Mouse (Mus musculus) embryonic stem cell, embryonic (primary cell): ENCODE measurements around the gene Cpsf4.

ENCODE experiments used
- CTCF ChIA-PET, 4 experiments: fragments of 300-600 bp in 2 of 4; fragments of 350-600 bp in 2 of 4; sonication (Branson Sonifier 250); formaldehyde crosslinking; loops; one replicate each; lab custom pipeline; 2022; ENCODE audit warnings: inconsistent platforms in 2 of 4; lab: Charles Lee
- POLR2A ChIA-PET, 4 experiments: fragments of 300-600 bp in 2 of 4; fragments of 350-600 bp in 2 of 4; sonication (Branson Sonifier 250); formaldehyde crosslinking; loops; one replicate each; lab custom pipeline; 2022; ENCODE audit warnings: antibody characterized with exemption in 4 of 4, inconsistent platforms in 1 of 4; lab: Charles Lee

Cpsf4 gene

DNA sequence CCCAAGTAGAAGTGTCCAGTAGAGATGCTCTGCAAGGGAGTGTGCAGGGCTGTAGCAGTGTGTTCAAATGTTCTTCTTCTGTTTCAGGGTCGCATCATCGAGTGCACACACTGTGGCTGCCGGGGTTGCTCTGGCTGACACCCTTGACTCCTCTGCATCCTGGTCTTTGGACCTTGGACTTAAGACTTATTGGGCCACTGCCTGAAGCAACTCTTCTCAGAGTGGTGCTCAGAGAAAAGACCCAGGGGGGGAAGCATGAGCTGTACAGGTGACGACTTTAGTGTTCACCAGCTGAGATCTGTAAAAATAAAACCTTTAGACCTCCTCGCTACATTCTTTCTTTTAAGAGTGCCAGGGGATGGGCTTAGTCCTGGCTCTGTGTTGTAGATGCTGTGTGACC is 19.3 kb upstream of the Cpsf4 start:
- CTCF ChIA-PET: no interaction called here
- POLR2A ChIA-PET: interaction anchor here in 3 of 4 experiments (0.7 to 14.4 kb wide), 15 partner anchors 10 to 65 kb away, joined by 3 to 244 read pairs (median 5); partner anchors contain the start of genes Cpsf4 (in 3 of the 3), Ptcd1 (in 3 of the 3) and Zkscan5 (in 2 of the 3)

DNA sequence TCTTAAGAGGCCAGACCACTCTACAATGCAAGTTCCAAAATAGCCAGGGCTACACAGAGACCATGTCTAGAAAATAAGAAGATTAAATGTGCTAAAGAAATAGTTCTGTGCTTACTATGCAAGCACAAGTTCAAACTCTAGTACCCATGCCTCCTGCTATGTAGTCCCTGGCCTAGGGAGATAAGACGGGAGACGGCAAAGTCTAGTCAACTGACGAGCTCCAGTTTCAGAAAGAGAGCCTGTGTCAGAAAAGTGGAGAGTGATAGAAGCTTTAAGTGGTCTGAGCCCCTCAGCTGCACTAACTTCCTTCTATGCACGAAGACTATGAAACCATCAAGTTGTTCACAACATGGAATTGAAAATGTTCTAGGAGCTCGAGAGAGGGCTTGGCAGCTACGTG is 17.7 kb upstream of the Cpsf4 start:
- POLR2A ChIA-PET: interaction anchor here (0.7 to 14.4 kb wide), 17 partner anchors 8 to 1071 kb away, joined by 3 to 244 read pairs (median 6); partner anchors contain the start of genes Cpsf4 (in 3 of the 4), Ptcd1 (in 3 of the 4), Bud31 (in 1 of the 4) and Pdap1 (in 1 of the 4)
- CTCF ChIA-PET: interaction anchor here in 1 of 4 experiments (0.6 kb wide), 1 partner anchor 53 kb away, joined by 4 read pairs; no protein-coding TSS in a partner anchor

DNA sequence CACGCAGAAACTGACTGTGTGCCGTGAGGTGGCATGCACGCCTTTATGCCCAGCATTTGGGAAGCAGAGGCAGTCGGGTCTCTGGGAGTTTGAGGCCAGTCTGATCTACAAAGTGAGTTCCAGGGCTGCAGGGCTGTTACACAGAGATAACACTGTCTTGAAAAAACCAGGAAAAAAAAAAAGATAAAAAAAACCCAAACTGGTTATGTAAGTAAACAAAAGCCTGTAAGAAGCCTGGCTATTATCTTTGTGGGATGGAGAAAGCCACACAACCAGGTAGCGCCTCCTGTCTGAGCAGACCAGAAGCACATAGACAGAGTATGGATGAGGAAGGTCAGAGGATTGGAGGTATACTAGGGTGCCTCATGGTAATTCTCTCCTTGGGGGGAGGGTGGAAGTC is 14.3 kb upstream of the Cpsf4 start:
- ChIA-PET CTCF (interaction anchor here in 1 of 4 experiments (0.6 kb wide), 1 partner anchor 277 kb away, joined by 5 read pairs; no protein-coding TSS in a partner anchor), POLR2A (interaction anchor here (0.9 to 6.5 kb wide), 19 partner anchors 9 to 80 kb away, joined by 3 to 67 read pairs (median 5); partner anchors contain the start of genes Cpsf4 (in 2 of the 4), Ptcd1 (in 2 of the 4), Arpc1b (in 1 of the 4) and Zkscan5 (in 1 of the 4))

DNA sequence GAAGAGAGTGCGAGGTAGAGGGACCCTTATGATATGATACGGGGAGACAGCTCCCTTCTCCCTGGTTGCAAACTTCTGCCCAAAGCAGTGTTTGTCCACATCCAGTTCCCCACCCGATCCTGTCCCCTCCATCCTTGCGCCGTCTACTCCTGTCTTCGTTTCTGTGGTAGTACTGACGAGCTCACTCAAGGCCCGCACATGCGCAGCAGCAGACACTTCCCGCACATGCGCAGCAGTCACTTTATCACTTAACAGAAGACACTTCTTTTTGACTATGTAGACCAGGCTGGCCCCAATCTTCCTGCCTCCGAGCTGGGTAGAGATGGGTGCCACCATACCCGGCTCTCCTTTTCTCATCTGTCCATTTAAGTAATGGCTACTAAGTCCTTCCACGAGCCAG is 5.7 kb upstream of the Cpsf4 start:
- POLR2A ChIA-PET: interaction anchor here in 3 of 4 experiments (0.6 to 8.4 kb wide), 17 partner anchors 11 to 128 kb away, joined by 3 to 81 read pairs (median 3); partner anchors contain the start of genes Bud31 (in 1 of the 3), Zfp655 (in 1 of the 3) and Zkscan5 (in 1 of the 3)

DNA sequence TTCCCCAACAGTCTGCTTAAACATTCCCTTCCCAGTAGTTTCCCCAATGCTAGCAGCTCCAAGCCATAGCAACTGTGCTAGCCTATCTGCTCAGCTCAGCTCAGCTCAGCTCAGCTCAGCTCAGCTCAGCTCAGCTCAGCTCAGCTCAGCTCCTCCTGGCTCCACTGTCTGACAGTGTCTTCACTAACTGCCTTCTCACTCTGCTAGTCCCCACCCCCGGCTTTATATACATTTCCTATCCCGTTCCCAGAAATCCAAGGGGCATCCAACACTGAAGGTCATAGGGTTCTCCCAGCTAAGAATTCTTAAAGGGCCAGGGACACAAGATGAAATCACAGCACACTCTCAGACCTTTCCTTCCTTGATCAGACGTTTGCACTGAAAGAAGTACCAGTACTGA is 2.3 kb upstream of the Cpsf4 start:
- CTCF ChIA-PET: interaction anchor here in 2 of 4 experiments (0.7 to 1.2 kb wide), 2 partner anchors 10 to 51 kb away, joined by 3 read pairs; no protein-coding TSS in a partner anchor
- POLR2A ChIA-PET: interaction anchor here (0.7 to 15.0 kb wide), 42 partner anchors 9 to 200 kb away, joined by 3 to 289 read pairs (median 4); partner anchors contain the start of genes Zkscan5 (in 3 of the 4), Arpc1b (in 2 of the 4), Atp5j2 (in 2 of the 4) and Zfp655 (in 2 of the 4)

More for the DNA sequence above, 5.7 kb upstream of the Cpsf4 start:
- CTCF ChIA-PET: interaction anchor here in 1 of 4 experiments (1.0 kb wide), 1 partner anchor 43 kb away, joined by 5 read pairs; the partner anchor contains the start of gene Zkscan5

DNA sequence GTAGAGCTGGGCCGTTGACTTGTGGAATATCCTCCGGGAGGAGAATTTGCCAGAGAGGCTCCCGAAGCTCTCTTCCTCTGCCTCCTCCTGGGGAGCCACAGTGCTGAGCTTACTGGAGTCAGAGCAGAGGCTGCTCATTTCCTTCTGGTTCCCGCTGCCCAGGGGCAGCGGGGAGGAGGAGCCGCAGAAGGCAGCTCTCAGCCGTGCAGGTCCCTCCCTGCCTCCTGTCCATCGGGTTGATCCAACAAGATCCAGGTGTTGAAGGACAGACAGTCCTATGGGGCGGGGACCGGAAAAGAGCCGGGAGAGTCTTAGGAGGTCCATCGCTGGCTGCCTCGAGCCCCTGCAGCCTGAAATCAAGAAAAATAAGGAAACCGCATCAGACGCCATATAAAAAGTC is 1.8 kb upstream of the Cpsf4 start:
- CTCF ChIA-PET: interaction anchor here in 1 of 4 experiments (1.0 kb wide), 1 partner anchor 39 kb away, joined by 6 read pairs; the partner anchor contains the start of gene Zkscan5
- POLR2A ChIA-PET: interaction anchor here (0.7 to 15.0 kb wide), 40 partner anchors 9 to 200 kb away, joined by 3 to 289 read pairs (median 6); partner anchors contain the start of genes Zkscan5 (in 3 of the 4), Arpc1b (in 2 of the 4), Atp5j2 (in 2 of the 4) and Zfp655 (in 2 of the 4)

DNA sequence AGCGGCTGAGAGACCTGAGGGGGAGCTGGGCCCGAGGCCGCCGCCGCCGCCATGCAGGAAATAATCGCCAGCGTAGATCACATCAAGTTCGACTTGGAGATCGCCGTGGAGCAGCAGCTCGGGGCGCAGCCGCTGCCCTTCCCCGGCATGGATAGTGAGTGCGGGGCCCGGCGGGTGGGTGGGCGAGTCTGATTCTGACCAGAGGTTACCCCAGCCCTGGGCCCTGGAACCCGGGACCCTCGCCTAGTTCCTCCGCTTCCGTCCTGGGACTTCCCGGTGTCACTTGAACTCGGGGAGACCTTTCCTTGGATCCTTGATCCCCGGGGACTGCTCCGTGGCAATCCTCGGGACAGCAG is 271 bp downstream of the Cpsf4 start:
- CTCF ChIA-PET: interaction anchor here in 1 of 4 experiments (0.7 to 1.5 kb wide), 5 partner anchors 12 to 54 kb away, joined by 3 to 6 read pairs (median 3); partner anchors contain the start of gene Zkscan5
- POLR2A ChIA-PET: interaction anchor here in 3 of 4 experiments (0.6 to 15.0 kb wide), 55 partner anchors 8 to 113 kb away, joined by 3 to 289 read pairs (median 6); partner anchors contain the start of genes Arpc1b (in 3 of the 3), Zfp655 (in 3 of the 3), Zkscan5 (in 3 of the 3) and Atp5j2 (in 2 of the 3)

DNA sequence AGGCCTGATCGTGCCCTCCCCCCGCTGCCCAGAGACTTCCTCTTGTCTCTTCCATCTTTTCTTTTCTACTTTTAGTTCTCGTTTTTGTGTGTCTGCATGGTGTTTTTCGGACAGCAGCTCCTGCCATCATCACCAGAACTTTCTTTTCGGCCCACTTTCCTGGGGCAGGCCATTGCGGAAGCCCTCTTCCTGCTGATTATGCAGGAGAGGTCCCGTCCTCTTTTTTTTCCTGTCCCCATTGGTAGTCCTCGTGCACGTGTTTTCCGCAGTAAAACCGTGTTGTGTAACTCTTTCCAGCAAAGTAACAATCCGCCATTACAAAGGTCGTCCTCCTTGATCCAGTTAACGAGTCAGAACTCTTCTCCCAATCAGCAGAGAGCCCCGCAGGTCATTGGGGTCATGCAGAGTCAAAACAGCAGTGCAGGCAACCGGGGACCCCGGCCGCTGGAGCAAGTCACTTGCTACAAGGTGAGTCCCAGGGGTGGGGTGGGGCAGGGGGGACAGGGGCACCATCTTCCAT is 11.5 kb downstream of the Cpsf4 start:
- ChIA-PET POLR2A (interaction anchor here in 3 of 4 experiments (0.9 to 15.8 kb wide), 10 partner anchors 8 to 54 kb away, joined by 3 to 289 read pairs (median 6); partner anchors contain the start of genes Cpsf4 (in 3 of the 3), Ptcd1 (in 3 of the 3), Zfp655 (in 1 of the 3) and Zkscan5 (in 1 of the 3)), CTCF (no interaction called here)

DNA sequence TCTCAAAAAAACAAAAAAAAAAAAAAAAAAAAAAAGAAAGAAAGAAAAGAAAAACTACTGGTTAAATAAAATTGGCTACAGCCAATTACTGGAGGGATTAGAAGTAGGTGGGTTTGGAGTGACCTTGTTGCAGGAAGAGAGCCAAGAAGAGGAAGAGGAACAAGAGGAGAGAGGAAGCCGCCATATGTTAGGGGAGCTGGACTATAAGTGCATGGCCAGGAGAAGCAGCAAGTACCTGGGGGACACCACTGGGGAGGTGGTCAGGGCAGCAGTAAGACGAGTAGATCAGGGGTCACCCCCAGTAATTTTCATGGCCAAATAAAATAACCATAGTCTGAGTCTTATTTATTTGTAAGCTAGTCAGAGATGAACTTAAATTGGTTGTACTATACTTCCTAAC is 18.2 kb downstream of the Cpsf4 start:
- ChIA-PET POLR2A (interaction anchor here in 3 of 4 experiments (0.7 to 15.8 kb wide), 13 partner anchors 10 to 89 kb away, joined by 3 to 289 read pairs (median 6); partner anchors contain the start of genes Zkscan5 (in 3 of the 3), Cpsf4 (in 2 of the 3), Ptcd1 (in 2 of the 3) and Arpc1b (in 1 of the 3)), CTCF (no interaction called here)

DNA sequence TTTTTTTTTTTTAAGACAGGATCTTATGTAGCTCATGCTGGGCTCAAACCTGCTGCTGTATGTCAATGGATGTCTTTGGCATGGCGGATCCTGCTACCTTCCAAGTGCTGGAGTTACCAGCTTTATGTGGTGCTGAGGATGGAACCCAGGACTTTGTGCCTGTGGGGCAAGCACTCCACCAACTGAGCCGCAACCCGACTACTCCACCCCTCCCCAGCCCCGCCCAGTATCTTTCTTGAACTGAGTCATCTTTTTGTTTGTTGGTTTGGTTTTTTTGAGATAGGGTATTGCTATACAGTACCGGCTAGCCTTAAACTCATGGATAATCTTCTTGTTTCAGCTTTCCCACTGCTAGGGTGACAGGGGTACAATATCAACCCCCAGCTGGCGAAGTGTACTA is 22.4 kb downstream of the Cpsf4 start:
- ChIA-PET POLR2A (interaction anchor here (0.6 to 15.8 kb wide), 26 partner anchors 9 to 76 kb away, joined by 3 to 289 read pairs (median 4); partner anchors contain the start of genes Zkscan5 (in 4 of the 4), Cpsf4 (in 2 of the 4), Ptcd1 (in 2 of the 4) and Zkscan14 (in 2 of the 4)), CTCF (interaction anchor here in 2 of 4 experiments (1.3 to 1.5 kb wide), 2 partner anchors 24 to 71 kb away, joined by 3 read pairs; no protein-coding TSS in a partner anchor)

DNA sequence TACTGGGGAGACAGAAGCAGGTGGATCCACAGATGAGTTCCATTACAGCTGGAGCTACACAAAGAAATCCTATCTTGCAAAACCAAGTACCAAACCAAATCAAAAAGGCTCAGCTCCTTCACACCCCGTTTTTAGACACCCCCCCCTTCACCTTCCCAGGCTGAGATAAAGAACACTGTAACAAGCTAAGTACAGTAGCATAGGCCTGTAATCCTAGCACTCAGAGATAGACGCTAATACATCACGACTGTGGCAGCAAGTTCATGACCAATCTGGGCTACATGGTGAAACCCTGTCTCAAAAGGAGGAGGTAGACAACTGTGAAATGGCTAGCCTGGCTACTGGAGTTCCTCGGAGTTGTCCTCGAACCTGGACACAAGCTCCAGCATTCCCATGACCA is 23.4 kb downstream of the Cpsf4 start:
- ChIA-PET CTCF (interaction anchor here in 2 of 4 experiments (0.6 to 1.3 kb wide), 2 partner anchors 71 to 1945 kb away, joined by 3 read pairs; no protein-coding TSS in a partner anchor), POLR2A (interaction anchor here (0.6 to 15.8 kb wide), 31 partner anchors 8 to 675 kb away, joined by 3 to 289 read pairs (median 4); partner anchors contain the start of genes Zkscan5 (in 3 of the 4), Cpsf4 (in 2 of the 4), Ptcd1 (in 2 of the 4) and Zfp655 (in 2 of the 4))

DNA sequence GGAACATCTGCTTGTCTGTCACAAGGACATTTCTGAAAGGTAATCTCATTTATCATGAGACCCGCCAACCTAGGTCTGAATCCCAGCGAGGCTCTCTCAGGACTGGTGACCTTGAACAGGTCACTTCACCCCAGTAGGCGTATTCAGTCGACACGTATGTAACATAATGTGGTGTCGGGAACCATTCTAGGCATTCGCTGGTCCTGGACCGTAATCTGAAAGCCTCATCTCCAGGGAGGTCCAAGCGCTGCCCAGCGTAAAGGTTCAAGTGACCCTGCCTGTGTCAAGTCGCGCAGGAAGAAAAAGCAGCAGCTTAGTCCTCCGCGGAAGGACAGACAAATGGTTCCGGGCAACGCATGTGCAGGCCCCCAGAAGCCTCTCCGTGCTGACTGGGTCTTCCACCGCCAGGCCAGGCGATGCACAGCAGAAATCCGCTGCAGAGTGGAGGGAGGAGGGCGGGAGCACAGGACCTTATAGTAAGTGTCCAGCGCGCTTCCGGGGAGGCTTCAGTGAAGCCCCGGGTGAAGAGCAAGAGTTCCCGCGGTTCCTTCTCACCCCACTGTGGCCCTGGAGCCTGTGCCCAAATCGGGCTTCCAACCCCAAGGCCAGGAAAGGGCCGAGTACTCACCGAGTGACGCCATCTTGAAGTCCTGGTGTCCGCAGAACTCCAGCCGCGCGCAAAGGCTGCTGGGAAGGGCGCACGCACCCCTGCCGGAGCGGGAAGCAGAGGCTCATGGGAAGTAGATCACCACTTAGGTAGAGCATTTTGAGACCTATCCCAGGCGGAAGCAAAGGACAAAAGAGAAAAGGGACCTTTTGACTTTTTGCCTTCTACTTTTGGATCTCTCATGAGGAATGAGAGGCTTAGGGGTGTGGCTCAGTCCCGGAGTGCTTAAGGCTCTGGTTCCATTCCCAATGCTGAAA is 24.1 kb downstream of the Cpsf4 start:
- ChIA-PET POLR2A (interaction anchor here (0.6 to 15.8 kb wide), 25 partner anchors 9 to 676 kb away, joined by 3 to 289 read pairs (median 6); partner anchors contain the start of genes Zkscan5 (in 3 of the 4), Cpsf4 (in 2 of the 4), Ptcd1 (in 2 of the 4) and Zfp655 (in 2 of the 4)), CTCF (interaction anchor here in 2 of 4 experiments (0.6 to 1.5 kb wide), 5 partner anchors 10 to 1284 kb away, joined by 3 to 12 read pairs (median 7); partner anchors contain the start of genes Zkscan14 (in 1 of the 2) and Zkscan5 (in 1 of the 2))

DNA sequence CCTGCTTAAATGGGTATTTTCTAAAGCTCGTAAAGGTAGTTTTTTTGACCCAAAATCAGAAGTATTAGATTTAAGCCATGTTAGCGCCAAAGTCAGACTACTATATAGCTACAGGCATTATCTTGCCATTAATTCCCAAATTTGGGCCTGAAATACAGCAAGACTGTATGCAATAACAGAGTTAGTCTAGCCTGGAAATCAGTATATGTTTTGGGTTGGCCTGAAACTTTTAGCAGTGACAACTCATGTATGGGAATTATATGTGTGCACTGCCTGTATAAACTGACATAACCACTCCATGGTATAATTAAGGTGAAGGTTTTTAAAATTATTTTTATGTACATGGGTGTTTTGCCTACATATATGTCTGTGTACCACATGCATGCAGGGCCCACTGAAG is 24.9 kb downstream of the Cpsf4 start, which contains the start of gene Atp5j2:
TSS of gene Atp5j2 (minus strand) at position 101 of the 400 bp plus-strand sequence.
- CTCF ChIA-PET: interaction anchor here in 2 of 4 experiments (0.6 to 1.5 kb wide), 5 partner anchors 9 to 1283 kb away, joined by 4 to 12 read pairs (median 7); partner anchors contain the start of genes Zkscan14 (in 1 of the 2) and Zkscan5 (in 1 of the 2)
- POLR2A ChIA-PET: interaction anchor here in 3 of 4 experiments (0.6 to 15.8 kb wide), 15 partner anchors 8 to 48 kb away, joined by 3 to 289 read pairs (median 6); partner anchors contain the start of genes Zkscan5 (in 3 of the 3), Cpsf4 (in 2 of the 3), Ptcd1 (in 2 of the 3) and Zkscan14 (in 2 of the 3)

DNA sequence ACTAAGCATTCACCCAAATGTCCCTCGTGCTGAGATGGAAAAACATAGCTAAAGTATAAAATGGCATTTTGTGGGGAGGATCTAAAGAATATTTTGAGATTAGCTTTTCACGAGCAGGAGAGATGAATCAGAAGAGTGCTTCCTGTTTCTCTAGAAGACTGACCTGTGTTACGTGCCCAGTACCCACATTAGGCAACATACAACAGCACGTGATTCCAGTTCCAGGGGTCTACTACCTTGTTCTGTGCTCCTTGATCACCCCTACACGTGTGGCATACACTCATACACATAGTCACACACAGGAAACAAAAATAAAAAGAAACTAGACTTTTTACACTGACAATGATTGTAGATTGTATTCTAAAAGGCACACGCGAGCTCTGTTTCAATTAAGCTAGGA is 33.4 kb downstream of the Cpsf4 start:
- ChIA-PET CTCF (no interaction called here), POLR2A (interaction anchor here in 2 of 4 experiments (0.9 to 11.8 kb wide), 11 partner anchors 8 to 432 kb away, joined by 3 to 206 read pairs (median 6); partner anchors contain the start of genes Atp5j2 (in 2 of the 2), Cpsf4 (in 2 of the 2), Ptcd1 (in 2 of the 2) and Trrap (in 1 of the 2))

DNA sequence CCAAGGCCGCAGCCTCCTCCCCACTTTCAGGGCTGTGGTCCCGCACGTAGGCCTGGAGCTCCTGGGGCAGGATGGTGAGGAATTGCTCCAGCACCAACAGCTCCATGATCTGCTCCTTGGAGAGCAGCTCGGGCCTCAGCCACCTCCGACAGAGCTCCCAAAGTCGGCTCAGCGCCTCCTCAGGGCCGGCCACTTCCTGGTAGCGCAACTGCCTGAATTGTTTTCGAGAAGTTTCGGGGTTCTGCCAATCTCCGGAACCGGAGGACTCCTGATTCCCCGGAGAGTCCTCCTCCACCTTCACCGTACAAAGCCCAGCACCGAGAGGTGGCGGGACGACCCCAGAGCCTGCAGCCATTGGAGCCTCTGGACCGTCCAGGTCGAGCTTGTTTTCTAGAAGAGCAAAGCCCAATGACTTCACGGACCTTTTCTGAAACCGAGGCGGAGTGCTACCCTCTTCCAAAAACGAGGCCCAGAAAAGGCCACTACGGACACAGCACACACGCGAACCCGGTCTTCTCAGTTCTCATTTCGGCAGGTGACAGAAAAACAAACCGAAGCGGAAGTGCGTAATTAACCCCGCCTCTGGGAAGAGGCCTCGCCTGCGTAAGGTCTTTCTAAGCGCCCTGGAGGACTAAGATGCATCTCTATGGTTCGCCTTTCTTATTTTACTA is 34.4 kb downstream of the Cpsf4 start, which contains the start of gene Zkscan14:
TSS of gene Zkscan14 (minus strand) at position 548 of the 671 bp plus-strand sequence.
- POLR2A ChIA-PET: interaction anchor here in 2 of 4 experiments (0.6 to 11.8 kb wide), 27 partner anchors 8 to 433 kb away, joined by 3 to 206 read pairs (median 4); partner anchors contain the start of genes Atp5j2 (in 2 of the 2), Zscan25 (in 2 of the 2), Cpsf4 (in 1 of the 2) and Ptcd1 (in 1 of the 2)

More for the DNA sequence above, 34.4 kb downstream of the Cpsf4 start, which contains the start of gene Zkscan14:
- CTCF ChIA-PET: interaction anchor here in 2 of 4 experiments (0.5 to 1.2 kb wide), 3 partner anchors 9 to 27 kb away, joined by 3 to 7 read pairs (median 4); partner anchors contain the start of gene Atp5j2 (in 1 of the 2)
